Mouse (Mus musculus) kidney, postnatal 0 days (tissue): ENCODE measurements around the gene Rpn1. TPM values are rescaled to one million over a fixed set of nuclear protein-coding genes. Genes with fewer than 3 reads are reported as not detected.

Experiments
- ATAC-seq: fragments of 200-750 bp; cut with Nextera tagmentation; replicated peaks from 2 replicates; pipeline ENCODE4 v1.8.0; 2017; ENCODE audit warnings: low read depth, moderate number of reproducible peaks, moderate TSS enrichment, moderate library complexity; ENCODE audit not compliant: low FRiP score
- DNase-seq: peaks from one replicate; pipeline ENCODE4 v3.0.0-alpha.2; 2016; ENCODE audit warnings: low spot score
- H3K27ac ChIP-seq: fragments of 300-500 bp; sonication (generic); 2 replicates; pipeline ENCODE4 v1.5.1; 2014; ENCODE audit warnings: mild to moderate bottlenecking
- H3K27me3 ChIP-seq: fragments of 300-500 bp; sonication (generic); 2 replicates; pipeline ENCODE4 v1.6.1; 2014; ENCODE audit warnings: low read length, mixed read lengths; ENCODE audit not compliant: insufficient read depth
- H3K36me3 ChIP-seq: fragments of 300-500 bp; sonication (generic); 2 replicates; pipeline ENCODE4 v1.6.1; 2014; ENCODE audit warnings: low read length, mixed read lengths; ENCODE audit not compliant: insufficient read depth
- H3K4me1 ChIP-seq: fragments of 300-500 bp; sonication (generic); replicated peaks from 2 replicates; pipeline ENCODE4 v1.6.1; 2014; ENCODE audit warnings: antibody characterized with exemption, low read length, mixed read lengths; ENCODE audit not compliant: insufficient read depth
- H3K4me2 ChIP-seq: fragments of 300-500 bp; sonication (generic); 2 replicates; pipeline ENCODE4 v1.6.1; 2014; ENCODE audit warnings: mild to moderate bottlenecking, low read length, moderate library complexity, mixed read lengths
- H3K4me3 ChIP-seq: fragments of 300-500 bp; sonication (generic); replicated peaks from 2 replicates; pipeline ENCODE4 v1.5.1; 2014; ENCODE audit warnings: low read depth, low read length
- H3K9ac ChIP-seq: fragments of 300-500 bp; sonication (generic); 2 replicates; pipeline ENCODE4 v1.6.1; 2014; ENCODE audit warnings: low read depth, low read length
- H3K9me3 ChIP-seq: fragments of 300-500 bp; sonication (generic); replicated peaks from 2 replicates; pipeline ENCODE4 v1.6.1; 2016; ENCODE audit warnings: low read length, inconsistent platforms, mixed read lengths
- CTCF ChIP-seq: IDR thresholded peaks from 2 replicates; pipeline ENCODE4 v1.5.1; 2016; ENCODE audit warnings: antibody characterized with exemption, low read depth, mild to moderate bottlenecking, moderate library complexity
- WGBS: fragments of 180-500 bp; shearing (Covaris S2); extraction: QIAGEN DNeasy Blood & Tissue Kit; methylation state at CpG from one replicate; pipeline ENCODE4 v1.1.7; 2014; 5-methylcytosine and 5-hydroxymethylcytosine counted together
- polyA plus RNA-seq: library from polyadenylated mRNA; unstranded; fragments of >200 nt; fragmentation: Nextera tagmentation; extraction: Ambion mirVana; gene quantifications from 2 replicates; pipeline ENCODE4 v1.2.1, GENCODE M21; 2015

The Rpn1 gene
- polyA plus RNA-seq, 1 experiment from 2014 or later, result 282 TPM

DNA sequence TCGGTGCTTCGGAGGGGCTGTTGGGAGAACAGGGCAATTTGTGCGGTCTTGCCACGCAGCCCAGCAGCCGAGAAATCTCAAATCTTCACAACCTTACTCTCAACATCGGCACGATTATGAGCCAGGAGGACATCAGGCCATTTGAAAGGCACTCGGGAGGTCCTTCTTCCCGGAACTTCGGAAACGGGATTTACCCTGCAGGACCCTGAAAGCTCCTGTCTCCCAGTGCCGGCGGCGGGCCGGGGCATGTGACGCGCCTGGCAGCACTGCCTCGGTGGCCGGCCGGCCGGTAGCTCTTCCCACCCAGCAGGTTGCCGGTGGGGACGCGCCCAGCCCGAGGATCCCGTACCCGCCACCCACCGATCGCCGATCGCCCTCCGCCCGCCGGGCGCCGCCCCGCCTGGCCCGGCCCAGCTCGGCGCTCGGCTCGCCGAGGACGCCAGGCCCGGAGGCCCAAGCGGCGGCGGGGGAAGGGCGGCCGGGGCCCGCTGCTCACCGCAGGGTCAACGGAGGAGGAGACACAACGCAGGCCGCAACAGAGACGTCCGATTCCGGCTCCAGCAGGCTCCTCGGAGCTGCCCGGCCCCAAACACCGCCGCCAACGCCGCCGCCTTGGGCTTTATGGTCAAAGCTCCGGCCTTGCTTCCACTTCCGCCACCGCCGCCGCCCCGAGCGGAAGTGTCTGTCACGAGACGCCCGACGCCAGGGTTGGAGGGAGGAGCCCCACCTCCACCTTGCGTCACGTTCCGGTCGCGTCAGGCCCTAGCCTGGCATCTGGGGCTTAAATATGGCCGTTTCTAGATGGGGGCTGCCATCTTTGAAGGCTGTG is 39.5 kb upstream of the Rpn1 start, which contains the start of gene Rab7:
Gene Rab7 (minus strand): TSS at position 694 of the 829 bp plus-strand sequence.
- TF ChIP-seq CTCF, result peak; percentile 12; the same call in 1 of the 2 replicates
- 4% methylated on average over 78 of the region's 82 CpGs for WGBS

DNA sequence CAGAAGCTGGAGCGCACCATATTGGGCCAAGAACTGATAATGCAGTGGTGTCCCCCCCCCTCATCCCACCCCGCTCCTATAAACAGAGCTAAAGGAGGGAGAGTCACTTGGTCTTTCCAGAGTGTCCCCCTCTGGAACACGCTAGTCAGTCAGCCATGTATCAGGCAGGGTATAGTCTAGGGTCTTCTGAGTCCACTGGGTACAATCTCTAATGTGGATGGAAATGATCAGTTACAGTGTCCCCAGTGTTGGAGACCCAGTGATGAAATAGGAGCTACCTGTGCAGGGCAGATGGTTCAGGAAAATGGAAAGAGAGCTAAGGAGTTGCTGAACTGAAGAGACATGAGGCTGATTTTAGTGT is 38.9 kb upstream of the Rpn1 start:
- ATAC-seq (no peak), DNase-seq (no peak)
- no peaks in the 10 kb centered on the region for H3K27me3 ChIP-seq
- no peak for TF ChIP-seq CTCF
- peak overlapping the region; percentile 94; the same call in 1 of the 2 replicates for H3K27ac ChIP-seq
- H3K4me2 ChIP-seq, result peak overlapping the region; percentile 29; the same call in 1 of the 2 replicates
- no peaks in the 10 kb centered on the region for H3K36me3 ChIP-seq
- peaks cover 15% of the 10 kb centered on the region for H3K4me1 ChIP-seq
- H3K4me3 ChIP-seq, result no peak overlapping the region
- no peaks in the 10 kb centered on the region for H3K9me3 ChIP-seq
- H3K9ac ChIP-seq, result no peak overlapping the region
- WGBS, result 33% methylated on average over 3 of the region's 3 CpGs

More for the DNA sequence above, 39.5 kb upstream of the Rpn1 start, which contains the start of gene Rab7:
- Histone ChIP-seq H3K27ac (peak within 1 kb of the TSS; percentile 94), H3K4me1 (peaks cover 15% of the 10 kb centered on the region), H3K36me3 (no peaks in the 10 kb centered on the region), H3K4me3 (peak within 1 kb of the TSS; percentile 94), H3K27me3 (no peaks in the 10 kb centered on the region), H3K4me2 (peak within 1 kb of the TSS; percentile 84), H3K9ac (peak within 1 kb of the TSS; percentile 98), H3K9me3 (no peaks in the 10 kb centered on the region)
- ATAC-seq (peak; percentile 96), DNase-seq (peak; percentile 98)

DNA sequence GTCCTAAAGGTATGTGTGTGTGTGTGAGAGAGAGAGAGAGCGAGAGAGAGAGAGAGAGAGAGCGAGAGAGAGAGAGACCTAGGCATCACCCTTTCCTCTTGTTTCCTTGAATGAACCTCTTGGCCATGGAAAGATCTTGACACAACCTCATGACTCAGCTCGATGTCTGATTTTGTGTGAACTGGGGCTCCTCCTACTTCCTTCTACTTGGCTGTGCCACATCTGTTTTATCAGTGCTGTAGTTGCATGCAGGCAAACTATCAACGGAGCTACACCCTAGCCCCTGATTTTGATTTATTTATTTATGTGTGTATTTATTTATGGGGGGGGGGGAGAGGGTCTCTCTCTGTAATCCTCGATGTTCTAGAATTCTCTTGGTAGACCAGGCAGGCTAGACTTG is 36.4 kb upstream of the Rpn1 start:
- Histone ChIP-seq H3K9ac (no peak overlapping the region), H3K9me3 (no peaks in the 10 kb centered on the region), H3K36me3 (no peaks in the 10 kb centered on the region), H3K4me3 (no peak overlapping the region), H3K27ac (no peak overlapping the region), H3K27me3 (no peaks in the 10 kb centered on the region), H3K4me1 (peaks cover 15% of the 10 kb centered on the region), H3K4me2 (no peak overlapping the region)
- WGBS, result 83% methylated on average over 5 of the region's 5 CpGs
- no peak for TF ChIP-seq CTCF
- ATAC-seq, result no peak
- DNase-seq, result no peak

DNA sequence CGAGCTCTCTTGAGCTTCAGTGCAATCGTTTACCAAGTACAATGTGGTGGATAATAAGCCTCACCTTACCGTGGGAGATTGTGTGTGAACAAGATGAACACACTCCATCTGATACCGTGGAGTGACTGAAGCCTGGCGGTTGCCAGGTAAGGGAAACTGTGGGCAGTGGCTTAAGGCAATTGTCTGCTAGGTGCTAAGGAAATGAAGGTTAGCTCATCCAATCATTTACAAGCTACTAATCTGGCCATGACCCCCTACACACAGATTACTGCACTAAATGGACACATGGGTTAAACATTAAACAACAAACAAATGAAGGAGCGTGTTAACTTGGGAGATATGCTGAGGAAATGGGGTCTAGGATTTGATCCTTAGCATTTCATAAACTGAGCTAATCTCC is 35.3 kb upstream of the Rpn1 start:
- H3K4me2 ChIP-seq, result no peak overlapping the region
- H3K4me3 ChIP-seq, result no peak overlapping the region
- TF ChIP-seq CTCF, result no peak
- no peaks in the 10 kb centered on the region for H3K9me3 ChIP-seq
- WGBS, result 55% methylated on average over 6 of the region's 6 CpGs
- DNase-seq (no peak), ATAC-seq (no peak)
- no peaks in the 10 kb centered on the region for H3K27me3 ChIP-seq
- H3K27ac ChIP-seq, result no peak overlapping the region
- H3K9ac ChIP-seq, result no peak overlapping the region
- 0 out of 2 replicates have a peak, but pooled peaks cover 4% of the 10 kb centered on the region for H3K4me1 ChIP-seq
- no peaks in the 10 kb centered on the region for H3K36me3 ChIP-seq

- DNase-seq, result no peak
- Histone ChIP-seq H3K4me1 (no peaks in the 10 kb centered on the region), H3K27ac (no peak overlapping the region), H3K36me3 (no peaks in the 10 kb centered on the region), H3K4me3 (no peak overlapping the region), H3K9me3 (no peaks in the 10 kb centered on the region), H3K9ac (no peak overlapping the region), H3K4me2 (no peak overlapping the region), H3K27me3 (no peaks in the 10 kb centered on the region)
- no peak for TF ChIP-seq CTCF
- no peak for ATAC-seq
- WGBS, result 90% methylated on average over 5 of the region's 5 CpGs
Measured at GRCm38 (mm10) chr6:88051206-88051605, 33.1 kb upstream of the Rpn1 start.

- Histone ChIP-seq H3K4me1 (no peaks in the 10 kb centered on the region), H3K4me2 (no peak overlapping the region), H3K27ac (no peak overlapping the region), H3K4me3 (no peak overlapping the region), H3K27me3 (no peaks in the 10 kb centered on the region), H3K9me3 (no peaks in the 10 kb centered on the region), H3K9ac (no peak overlapping the region), H3K36me3 (no peaks in the 10 kb centered on the region)
- DNase-seq, result no peak
- 52% methylated on average over 11 of the region's 11 CpGs for WGBS
- TF ChIP-seq CTCF, result no peak
- ATAC-seq, result no peak
Measured at GRCm38 (mm10) chr6:88053228-88054080, 30.8 kb upstream of the Rpn1 start.
